Mouse (Mus musculus) neural tube, embryonic 12.5 days (tissue): ENCODE measurements at regions not wholly inside any gene's neighbourhood (a gene's known extent, or its start where the extent isn't known, plus 50 kb on each side); places are given as distances from the start of the nearest gene placed in this dataset.

Experiments
- ATAC-seq: fragments of 200-750 bp; cut with Nextera tagmentation; 2 replicates; pipeline ENCODE4 v1.8.0; 2017; ENCODE audit warnings: low read depth, mild to moderate bottlenecking, moderate TSS enrichment, moderate library complexity; ENCODE audit not compliant: low FRiP score
- H3K27ac ChIP-seq: fragments of 300-500 bp; sonication (generic); 2 replicates; pipeline ENCODE4 v1.5.1; 2016
- H3K27me3 ChIP-seq: fragments of 300-500 bp; sonication (generic); replicated peaks from 2 replicates; pipeline ENCODE4 v1.6.1; 2016; ENCODE audit warnings: mild to moderate bottlenecking
- H3K36me3 ChIP-seq: fragments of 300-500 bp; sonication (generic); 2 replicates; pipeline ENCODE4 v1.6.1; 2016; ENCODE audit warnings: mild to moderate bottlenecking
- H3K4me1 ChIP-seq: fragments of 300-500 bp; sonication (generic); 2 replicates; pipeline ENCODE4 v1.6.1; 2016
- H3K4me2 ChIP-seq: fragments of 300-500 bp; sonication (generic); replicated peaks from 2 replicates; pipeline ENCODE4 v1.6.1; 2016; ENCODE audit warnings: mild to moderate bottlenecking
- H3K4me3 ChIP-seq: fragments of 300-500 bp; sonication (generic); 2 replicates; pipeline ENCODE4 v1.5.1; 2016
- H3K9ac ChIP-seq: fragments of 300-500 bp; sonication (generic); 2 replicates; pipeline ENCODE4 v1.6.1; 2016; ENCODE audit warnings: mild to moderate bottlenecking
- H3K9me3 ChIP-seq: fragments of 300-500 bp; sonication (generic); 2 replicates; pipeline ENCODE4 v1.6.1; 2016; ENCODE audit warnings: mild to moderate bottlenecking
- WGBS: fragments of 180-500 bp; shearing (Covaris S2); methylation state at CpG from one replicate; pipeline ENCODE4 v1.1.7; 2016; 5-methylcytosine and 5-hydroxymethylcytosine counted together

- H3K4me1 ChIP-seq, result no peaks in the 10 kb centered on the region
- ATAC-seq, result no peak
- no peaks in the 10 kb centered on the region for H3K9me3 ChIP-seq
- H3K36me3 ChIP-seq, result no peaks in the 10 kb centered on the region
- H3K4me2 ChIP-seq, result no peak overlapping the region
- no peak overlapping the region for H3K27ac ChIP-seq
- H3K9ac ChIP-seq, result no peak overlapping the region
- WGBS, result 73% methylated on average over 5 of the region's 5 CpGs
- no peaks in the 10 kb centered on the region for H3K27me3 ChIP-seq
- H3K4me3 ChIP-seq, result no peak overlapping the region
These were observed 172.4 kb downstream of the Ice1 start for GRCm38 (mm10) chr13:70464996-70465395.

DNA sequence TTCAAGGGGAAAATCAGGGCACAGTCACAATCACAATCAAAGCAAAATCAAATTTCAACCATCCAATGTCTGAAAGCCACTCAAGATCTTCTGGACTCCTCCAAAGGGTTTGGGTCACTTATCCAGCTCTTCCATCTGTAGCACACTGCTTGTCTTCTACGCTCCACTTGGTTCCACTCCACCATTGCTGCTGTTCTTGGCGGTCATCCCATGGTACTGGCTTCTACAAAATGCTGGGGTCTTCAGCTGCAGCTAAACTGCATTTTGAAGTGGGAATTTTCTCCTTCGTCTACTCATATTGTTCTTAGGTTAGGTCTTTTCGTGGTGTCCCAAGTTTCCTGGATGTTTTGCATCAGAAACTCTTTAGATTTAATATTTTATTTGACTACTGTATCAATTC, 162.7 kb downstream of the Ice1 start:
- H3K9ac ChIP-seq, result no peak overlapping the region
- ATAC-seq, result no peak
- no peak overlapping the region for H3K4me2 ChIP-seq
- no peaks in the 10 kb centered on the region for H3K27me3 ChIP-seq
- WGBS, result 89% methylated on average over 4 of the region's 4 CpGs
- no peaks in the 10 kb centered on the region for H3K9me3 ChIP-seq
- no peaks in the 10 kb centered on the region for H3K36me3 ChIP-seq
- no peaks in the 10 kb centered on the region for H3K4me1 ChIP-seq
- no peak overlapping the region for H3K27ac ChIP-seq
- H3K4me3 ChIP-seq, result no peak overlapping the region

DNA sequence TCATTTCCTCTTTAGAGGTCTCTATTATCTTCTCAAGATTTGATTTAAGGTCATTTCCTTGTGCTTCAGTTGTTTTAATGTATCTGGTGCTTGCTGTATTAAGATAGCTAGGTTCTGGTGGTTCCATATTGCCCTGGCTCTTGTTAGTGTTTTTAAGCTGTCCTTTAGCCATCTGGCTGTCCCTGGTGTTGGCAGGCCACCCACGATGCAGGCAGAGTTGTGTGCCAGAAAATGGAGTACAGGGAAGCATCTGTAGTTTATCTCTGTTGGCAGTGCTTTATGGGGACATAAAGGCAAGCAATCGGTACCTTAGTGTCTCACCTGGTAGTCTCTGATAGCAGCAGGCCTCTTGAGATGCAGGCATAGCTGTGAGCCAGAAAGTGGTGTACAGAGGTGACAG, 162.1 kb downstream of the Ice1 start:
- no peaks in the 10 kb centered on the region for H3K36me3 ChIP-seq
- no peak overlapping the region for H3K9ac ChIP-seq
- WGBS, result 84% methylated on average over 2 of the region's 2 CpGs
- no peak overlapping the region for H3K4me2 ChIP-seq
- no peaks in the 10 kb centered on the region for H3K9me3 ChIP-seq
- H3K27ac ChIP-seq, result no peak overlapping the region
- no peak overlapping the region for H3K4me3 ChIP-seq
- no peak for ATAC-seq
- no peaks in the 10 kb centered on the region for H3K27me3 ChIP-seq
- no peaks in the 10 kb centered on the region for H3K4me1 ChIP-seq

DNA sequence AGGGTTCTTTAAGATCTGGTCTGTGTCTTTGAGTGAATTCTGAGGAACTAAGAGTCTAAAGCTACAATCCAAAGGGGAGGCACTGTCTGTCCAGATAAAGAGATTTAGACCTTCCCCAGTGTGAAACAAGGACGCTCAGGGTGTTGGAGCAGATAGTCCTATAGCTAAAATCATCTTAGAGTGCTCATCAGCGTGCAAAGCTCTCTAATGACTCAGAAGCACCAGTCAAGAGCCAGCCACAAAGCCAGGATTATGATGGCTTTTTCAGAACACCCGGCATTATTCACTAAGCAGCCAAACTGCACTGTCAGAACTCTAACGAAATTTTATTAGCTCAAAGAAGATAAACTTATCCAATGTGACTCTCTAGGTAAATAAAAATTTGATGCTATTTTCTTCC, 138.1 kb downstream of the Ice1 start:
- Histone ChIP-seq H3K36me3 (no peaks in the 10 kb centered on the region), H3K4me2 (no peak overlapping the region), H3K4me3 (no peak overlapping the region), H3K9me3 (no peaks in the 10 kb centered on the region), H3K27ac (no peak overlapping the region), H3K9ac (no peak overlapping the region), H3K4me1 (no peaks in the 10 kb centered on the region), H3K27me3 (no peaks in the 10 kb centered on the region)
- WGBS, result 75% methylated on average over 4 of the region's 4 CpGs
- no peak for ATAC-seq
